Mouse (Mus musculus) cortical plate, adult 2 months (tissue): ENCODE measurements around the gene Lrrc27. TPM values are rescaled to one million over a fixed set of nuclear protein-coding genes. Genes with fewer than 3 reads are reported as not detected.

ENCODE experiments used
- H3K27ac ChIP-seq: fragments of 200-500 bp; 2 replicates; pipeline ENCODE4 v1.5.1; 2012; ENCODE audit warnings: low read length, control low read depth, inconsistent platforms; ENCODE audit not compliant: insufficient read depth
- H3K4me1 ChIP-seq: fragments of 200-500 bp; 2 replicates; pipeline ENCODE4 v1.6.1; 2011; ENCODE audit warnings: low read length; ENCODE audit not compliant: control insufficient read depth, insufficient read depth
- H3K4me3 ChIP-seq: fragments of 200-500 bp; 2 replicates; pipeline ENCODE4 v1.5.1; 2011; ENCODE audit warnings: mild to moderate bottlenecking, low read length, control low read depth; ENCODE audit not compliant: insufficient read depth
- CTCF ChIP-seq: fragments of 200-500 bp; IDR thresholded peaks from 2 replicates; pipeline ENCODE4 v1.5.1; 2011; ENCODE audit warnings: mild to moderate bottlenecking, control low read depth, low read length; ENCODE audit not compliant: insufficient read depth; ENCODE audit errors: extremely low read depth
- POLR2A ChIP-seq: fragments of 200-500 bp; IDR thresholded peaks from 2 replicates; pipeline ENCODE4 v1.6.1; 2011; ENCODE audit warnings: mild to moderate bottlenecking, low read length, control low read depth; ENCODE audit not compliant: insufficient read depth; ENCODE audit errors: extremely low read depth
- polyA plus RNA-seq: library from polyadenylated mRNA; depleted of rRNA; stranded (reverse); fragments of >200 nt; gene quantifications from 2 replicates; pipeline ENCODE4 v1.2.3, GENCODE M21; 2012; rRNA removed

Gene Lrrc27
- 11.0 and 12.9 TPM in 2 replicates for polyA plus RNA-seq

DNA sequence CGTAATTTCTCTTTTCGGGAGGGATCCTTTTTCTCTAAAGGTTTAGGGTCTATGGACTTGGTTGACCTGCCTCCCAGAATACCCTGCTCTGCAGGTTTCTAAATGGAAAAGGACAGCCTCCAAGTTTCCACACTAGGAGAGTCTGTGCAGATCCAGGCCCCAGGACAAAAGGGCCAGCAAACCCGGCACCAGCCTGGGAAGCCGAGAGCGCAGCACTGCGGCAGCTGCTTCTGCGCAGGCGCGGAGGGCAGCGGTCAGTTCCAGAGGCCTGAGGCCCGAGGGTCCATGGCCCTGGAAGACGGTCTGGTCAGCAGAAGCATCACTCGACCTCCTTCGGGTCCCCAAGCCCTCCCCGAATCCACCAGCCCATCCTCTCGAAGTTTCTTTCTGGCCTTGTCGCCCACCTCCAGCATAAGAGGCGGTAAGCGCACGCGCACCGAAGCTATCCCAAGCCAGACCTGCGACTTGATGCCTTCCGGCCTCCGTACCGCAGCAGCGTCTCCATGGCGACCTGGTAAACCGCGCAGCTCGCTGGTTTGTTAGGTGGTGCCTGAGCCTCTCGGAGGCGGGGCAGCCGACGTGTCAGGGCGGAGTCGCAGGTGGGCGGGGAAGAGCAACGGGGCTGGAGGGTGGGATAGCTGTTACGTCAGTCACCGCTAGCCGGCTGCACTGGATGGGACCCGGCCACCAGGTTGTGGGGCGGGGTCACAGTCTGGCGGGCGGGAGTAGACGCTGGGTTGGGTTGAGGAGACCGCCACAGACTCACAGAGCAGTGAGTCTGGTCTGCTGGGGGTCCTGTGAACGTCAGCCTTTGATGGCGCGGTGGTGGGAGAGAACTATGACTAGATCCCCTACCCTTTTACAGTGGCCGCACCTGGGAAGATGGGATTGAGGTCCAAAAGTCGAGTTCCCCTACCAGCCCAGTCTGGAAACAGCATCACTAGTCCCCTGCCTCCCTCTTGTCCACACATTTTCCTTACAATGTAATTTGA, at the start of gene Lrrc27, which contains the start of gene Stk32c:
Gene Lrrc27 (plus strand): TSS at position 235 of the 992 bp plus-strand sequence.
Gene Stk32c (minus strand): TSS at position 554 of the 992 bp plus-strand sequence.
- Histone ChIP-seq H3K27ac (peak within 1 kb of the TSS; percentile 69), H3K4me1 (no peaks in the 10 kb centered on the region), H3K4me3 (peak within 1 kb of the TSS; percentile 48)
- TF ChIP-seq POLR2A (peak; percentile 69; the same call in 1 of the 2 replicates), CTCF (no peak)

DNA sequence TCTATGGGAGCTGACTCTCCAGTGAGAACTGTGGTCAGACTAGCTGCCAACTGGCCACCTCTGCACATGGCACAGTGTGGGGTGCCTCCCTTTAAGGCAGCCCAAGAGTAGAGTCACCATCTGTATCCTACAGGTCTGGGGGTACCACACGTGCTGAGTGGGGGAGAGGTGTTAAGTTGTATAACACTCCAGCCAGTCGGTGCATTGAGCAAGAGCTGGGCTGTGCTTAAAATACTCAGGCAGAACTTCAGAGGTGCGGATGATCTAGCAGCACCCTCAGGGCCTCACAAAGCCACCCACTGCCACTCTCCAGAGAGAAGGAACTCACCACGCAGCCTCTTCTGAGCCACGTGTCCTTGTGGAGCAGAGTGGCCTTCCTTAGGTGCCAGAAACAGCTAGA, 48.4 kb upstream of the Lrrc27 start:
- Histone ChIP-seq H3K27ac (no peak overlapping the region), H3K4me3 (no peak overlapping the region), H3K4me1 (peaks cover 6% of the 10 kb centered on the region)
- TF ChIP-seq CTCF, result no peak
- no peak for TF ChIP-seq POLR2A

DNA sequence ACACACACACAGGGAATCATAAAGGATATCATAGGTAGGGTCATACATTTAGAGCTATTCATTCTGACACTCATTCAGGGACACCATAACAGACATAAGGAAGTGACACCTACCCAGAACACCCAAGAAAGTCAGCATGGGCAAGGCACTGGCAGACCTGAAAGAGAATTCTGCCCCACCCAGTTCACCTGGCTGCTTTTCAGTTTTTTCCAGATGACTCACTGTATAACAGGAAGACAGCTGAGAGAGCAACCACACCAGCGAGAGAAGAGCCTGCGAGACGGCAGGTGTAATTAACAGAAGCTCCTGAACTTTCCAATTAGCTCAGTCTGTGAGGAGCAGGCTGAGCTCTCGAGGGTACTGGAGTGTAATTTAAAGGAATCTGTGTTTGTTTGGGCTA, 43.6 kb upstream of the Lrrc27 start:
- H3K4me3 ChIP-seq, result no peak overlapping the region
- no peak for TF ChIP-seq POLR2A
- no peak for TF ChIP-seq CTCF

DNA sequence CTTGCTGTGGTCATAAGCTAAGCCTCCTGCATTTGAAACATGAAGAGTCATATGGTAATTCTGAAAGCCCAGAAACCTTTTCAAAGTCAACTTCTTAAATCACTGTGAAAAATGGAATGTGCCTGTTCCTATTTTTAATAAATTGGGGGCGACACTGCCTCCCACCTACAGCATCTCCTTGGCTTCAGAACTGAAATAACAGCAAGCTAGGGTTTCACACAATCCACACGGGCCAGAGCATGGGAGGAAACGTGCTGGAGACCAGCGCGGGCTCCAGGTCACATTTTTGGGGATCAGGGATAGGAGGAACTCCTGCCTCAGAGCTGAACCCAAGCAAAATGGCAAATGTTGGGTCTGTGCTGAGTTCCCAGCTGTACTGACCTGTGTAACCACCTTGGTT, 33.5 kb upstream of the Lrrc27 start:
- Histone ChIP-seq H3K4me3 (no peak overlapping the region), H3K4me1 (peaks cover 16% of the 10 kb centered on the region), H3K27ac (peak overlapping the region; percentile 77; the same call in 1 of the 2 replicates)
- TF ChIP-seq POLR2A, result no peak
- TF ChIP-seq CTCF, result no peak

More for the DNA sequence above, 43.6 kb upstream of the Lrrc27 start:
- H3K27ac ChIP-seq, result no peak overlapping the region
- peaks cover 2% of the 10 kb centered on the region; the same call in 1 of the 2 replicates for H3K4me1 ChIP-seq

DNA sequence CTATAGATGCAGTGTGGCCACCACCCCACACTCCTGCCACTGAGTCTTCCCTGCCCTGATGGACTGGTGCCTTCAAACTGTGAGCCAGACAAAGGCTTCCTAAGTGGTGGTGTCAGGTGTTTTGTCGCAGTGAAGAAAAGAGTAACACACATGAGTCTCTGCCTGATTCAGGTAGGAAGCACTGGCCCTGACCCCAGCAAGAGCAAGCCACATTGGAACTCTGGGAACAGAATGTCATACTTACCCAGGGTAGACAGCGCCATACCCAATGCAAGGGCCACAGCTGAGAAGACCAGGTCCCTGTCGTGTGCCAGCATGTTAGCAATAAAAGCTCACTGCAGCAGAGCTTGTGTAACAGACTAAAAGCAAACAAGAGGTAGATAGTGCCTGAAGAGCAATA, 32.7 kb upstream of the Lrrc27 start:
- Histone ChIP-seq H3K4me1 (peaks cover 18% of the 10 kb centered on the region), H3K27ac (peak overlapping the region; percentile 46; the same call in 1 of the 2 replicates), H3K4me3 (no peak overlapping the region)
- no peak for TF ChIP-seq POLR2A
- TF ChIP-seq CTCF, result no peak

DNA sequence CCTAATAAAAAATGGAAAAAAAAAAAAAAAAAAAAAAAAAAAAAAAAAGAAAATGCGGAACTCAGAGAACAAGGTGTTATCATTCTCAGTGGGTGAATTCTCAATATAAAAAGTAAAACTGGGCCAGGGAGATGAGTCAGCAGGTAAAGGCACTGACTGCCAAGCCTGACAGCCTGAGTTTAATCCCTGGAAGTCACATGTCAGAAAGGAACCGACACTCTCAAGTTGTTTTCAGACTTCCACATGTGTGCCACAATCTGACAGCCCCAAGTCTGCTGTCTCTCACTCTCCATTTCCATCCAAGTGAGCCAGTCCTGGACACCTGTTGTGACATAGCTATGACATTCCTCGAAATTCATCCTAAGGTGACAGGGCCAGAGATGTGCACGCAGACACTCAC, 28.4 kb upstream of the Lrrc27 start:
- peak overlapping the region; percentile 80 for H3K27ac ChIP-seq
- TF ChIP-seq CTCF (no peak), POLR2A (no peak)
- H3K4me1 ChIP-seq, result peaks cover 11% of the 10 kb centered on the region
- peak overlapping the region; percentile 74; the same call in 1 of the 2 replicates for H3K4me3 ChIP-seq

DNA sequence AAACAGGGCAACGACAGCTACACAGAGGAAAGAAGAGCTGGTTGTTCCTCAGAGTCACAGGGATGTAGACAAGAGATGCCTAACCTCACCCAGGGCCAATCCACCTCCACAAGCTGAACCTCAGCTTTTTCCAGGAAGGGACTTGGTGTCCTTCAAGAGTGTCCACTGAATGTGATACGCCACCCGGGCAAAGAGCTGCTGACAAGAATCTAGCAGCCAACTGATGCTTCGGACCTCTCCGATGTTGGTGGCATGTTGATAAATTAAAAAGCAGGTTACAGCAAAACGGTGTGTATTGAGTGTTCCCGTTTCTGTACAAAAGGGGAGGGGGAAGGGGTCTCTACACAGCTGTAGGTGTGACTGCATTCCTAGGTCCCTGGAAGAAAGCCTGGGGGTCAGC, 27.9 kb upstream of the Lrrc27 start:
- peak overlapping the region; percentile 74; the same call in 1 of the 2 replicates for H3K4me3 ChIP-seq
- peaks cover 11% of the 10 kb centered on the region for H3K4me1 ChIP-seq
- H3K27ac ChIP-seq, result peak overlapping the region; percentile 80
- TF ChIP-seq CTCF, result no peak
- no peak for TF ChIP-seq POLR2A

DNA sequence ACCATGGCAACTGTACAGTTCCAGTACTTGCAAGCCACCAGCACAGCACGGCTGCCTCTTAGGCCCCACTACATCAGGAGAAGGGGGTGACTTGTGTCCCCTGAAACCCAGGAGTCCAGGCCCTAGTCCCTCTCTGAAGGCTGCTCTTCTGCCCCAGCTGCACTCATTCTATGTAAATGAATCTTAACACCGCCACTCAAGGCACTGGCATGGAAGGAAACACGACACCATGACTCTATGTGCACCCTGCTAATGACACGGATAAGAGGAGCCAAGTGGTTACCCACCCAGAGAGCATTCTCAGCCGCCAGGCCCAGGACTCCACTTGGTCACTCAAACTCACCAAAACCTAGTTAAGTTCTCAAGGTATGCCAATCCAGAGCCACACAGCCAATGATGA, 26.8 kb upstream of the Lrrc27 start:
- Histone ChIP-seq H3K4me3 (peak overlapping the region; percentile 74), H3K4me1 (peaks cover 10% of the 10 kb centered on the region), H3K27ac (peak overlapping the region; percentile 58)
- no peak for TF ChIP-seq POLR2A
- no peak for TF ChIP-seq CTCF

DNA sequence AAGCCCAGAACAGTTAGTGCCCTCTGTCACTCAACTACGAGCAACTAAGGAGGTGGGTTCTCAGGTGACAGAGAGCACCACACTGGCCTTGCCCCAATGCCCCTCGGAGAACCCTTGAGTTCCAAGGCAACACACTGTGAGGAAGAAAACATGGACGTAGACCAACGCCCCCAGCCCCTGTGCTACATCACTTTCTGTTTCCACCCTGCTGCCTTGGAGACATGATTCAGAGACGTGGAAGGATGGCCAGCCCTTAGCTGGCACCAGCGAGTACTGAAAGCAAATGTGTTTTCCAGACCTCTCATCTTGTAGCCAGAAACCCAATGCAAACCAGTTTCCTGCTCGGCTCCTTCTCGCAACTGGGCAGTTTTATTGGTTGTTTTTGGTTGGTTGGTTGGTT, 26.4 kb upstream of the Lrrc27 start:
- Histone ChIP-seq H3K4me1 (peaks cover 7% of the 10 kb centered on the region), H3K4me3 (peak overlapping the region; percentile 74), H3K27ac (peak overlapping the region; percentile 58)
- TF ChIP-seq POLR2A (peak; percentile 30; the same call in 1 of the 2 replicates), CTCF (no peak)

DNA sequence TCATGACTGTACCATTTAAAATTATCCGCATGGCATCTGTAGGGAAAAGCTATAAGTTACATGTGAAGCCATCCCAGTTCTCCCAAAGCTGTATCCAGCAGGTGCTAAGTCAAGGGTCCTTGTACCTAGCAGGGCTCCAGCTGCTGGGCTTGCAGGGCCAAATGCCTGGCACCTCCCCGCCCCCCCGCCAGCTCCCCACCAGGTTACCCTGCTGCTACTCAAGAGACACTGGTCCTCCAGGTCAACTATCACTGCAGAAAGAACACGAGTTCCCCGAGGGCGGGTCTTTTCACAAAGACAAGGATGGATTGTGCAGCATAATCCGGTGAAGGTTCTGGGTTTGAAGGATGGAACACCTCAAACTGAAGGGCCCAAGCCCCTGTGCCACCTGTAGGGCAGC, 25.5 kb upstream of the Lrrc27 start:
- TF ChIP-seq POLR2A (no peak), CTCF (no peak)
- 0 out of 2 replicates have a peak overlapping the region, but pooled peaks have one; percentile 38 for H3K27ac ChIP-seq
- H3K4me3 ChIP-seq, result peak overlapping the region; percentile 74
- H3K4me1 ChIP-seq, result peaks cover 7% of the 10 kb centered on the region
